Mouse (Mus musculus): ENCODE measurements at regions not wholly inside any gene's neighbourhood (a gene's known extent, or its start where the extent isn't known, plus 50 kb on each side); places are given as distances from the start of the nearest gene placed in this dataset.

DNA sequence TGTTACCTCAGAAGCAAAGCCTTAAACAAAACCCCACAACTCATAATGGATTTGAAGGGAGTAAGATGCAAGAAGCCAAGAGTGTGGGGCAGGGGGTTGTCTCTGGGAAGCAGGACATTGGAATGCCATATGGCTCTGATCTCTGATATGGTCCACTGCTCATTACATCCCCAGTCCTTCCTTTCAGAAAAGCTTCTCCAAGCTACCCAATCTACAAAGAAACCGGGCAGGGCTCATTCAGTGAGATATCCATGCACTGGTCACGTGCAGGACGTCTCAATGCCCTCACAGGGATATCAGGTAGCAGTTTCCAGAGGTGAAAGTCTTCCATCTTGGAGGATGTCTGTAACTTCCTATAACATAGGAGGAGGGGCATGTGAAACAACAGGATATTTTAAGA lies 61.8 kb upstream of the Aco1 start:
- no peak for TF ChIP-seq CTCF (IDR thresholded peaks at IDR 0.05; ENCODE audit: low read depth, low read length)
- no peak for TF ChIP-seq POLR2A (IDR thresholded peaks at IDR 0.05; ENCODE audit: borderline replicate concordance, low read depth, low read length)
- Histone ChIP-seq H3K4me1 (ENCODE audit: control insufficient read depth, insufficient read depth, low read length) (no peaks in the 10 kb centered on the region), H3K4me3 (ENCODE audit: insufficient read depth, low read length) (no peak overlapping the region), H3K27ac (ENCODE audit: insufficient read depth, low read depth, low read length) (no peak overlapping the region)

DNA sequence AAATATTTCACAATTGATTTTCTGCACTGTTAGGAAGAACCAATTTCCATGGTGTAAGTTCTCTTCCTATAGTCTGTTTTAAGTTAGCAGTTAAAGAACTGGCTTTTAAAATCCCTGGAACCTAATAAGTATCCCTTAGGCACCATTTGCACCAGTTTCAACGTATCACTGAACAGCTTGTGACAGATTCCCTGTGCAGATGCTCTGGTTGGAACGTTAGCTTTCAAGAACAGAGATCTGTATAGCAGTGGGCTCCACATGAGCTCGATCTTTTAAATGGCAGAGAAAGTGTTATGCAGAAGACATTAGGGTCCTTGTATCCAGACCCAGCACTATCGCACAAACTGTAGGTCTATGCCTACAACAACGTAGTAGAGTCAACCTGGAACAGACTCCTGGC lies 52.6 kb upstream of the Aco1 start:
- no peak overlapping the region for H3K27ac ChIP-seq (ENCODE audit: insufficient read depth, low read depth, low read length)
- no peaks in the 10 kb centered on the region for H3K4me1 ChIP-seq (ENCODE audit: control insufficient read depth, insufficient read depth, low read length)
- H3K4me3 ChIP-seq (ENCODE audit: insufficient read depth, low read length) = no peak overlapping the region
- TF ChIP-seq CTCF (IDR thresholded peaks at IDR 0.05; ENCODE audit: low read depth, low read length) = no peak
- no peak for TF ChIP-seq POLR2A (IDR thresholded peaks at IDR 0.05; ENCODE audit: borderline replicate concordance, low read depth, low read length)

Data from bone marrow macrophage, adult 2 months (primary cell).